Mouse (Mus musculus): ENCODE measurements around the gene Sbk3. TPM values are rescaled to one million over a fixed set of nuclear protein-coding genes. Genes with fewer than 3 reads are reported as not detected.
"Not testable (repeated sequence)": the region's sequence is repeated elsewhere in the genome, so short reads cannot be mapped to it uniquely, and the experiment has no call there.

Sbk3 gene
- not detected in 2 replicates for polyA plus RNA-seq (2012; ENCODE audit: insufficient read depth, insufficient read length, low replicate concordance, missing spikeins)

DNA sequence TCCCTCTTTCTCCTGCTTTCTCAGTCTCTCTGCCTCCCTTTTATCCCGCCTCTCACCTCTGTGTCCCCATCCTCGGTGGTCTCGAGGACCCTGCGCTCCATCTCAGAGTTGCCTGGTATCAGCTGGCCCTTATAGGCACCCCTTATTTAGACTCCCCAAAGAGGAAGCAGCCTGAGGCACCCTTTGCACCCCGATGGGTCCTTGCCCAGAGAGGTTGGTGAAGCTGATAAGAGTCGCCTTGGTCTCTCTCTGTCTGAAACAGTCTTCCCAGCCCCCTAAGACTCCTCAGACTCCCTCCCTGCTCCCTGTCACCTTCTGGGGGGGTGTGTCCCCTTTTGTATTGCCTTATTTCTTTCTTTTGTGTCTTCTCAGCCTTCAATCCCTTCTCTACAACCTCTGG, at the start of gene Sbk3:
Sbk3 (minus strand) TSS at position 101 of the 400 bp plus-strand sequence.
- Histone ChIP-seq H3K27ac (ENCODE audit: insufficient read depth, low read depth, low read length) (no peak within 1 kb of the TSS), H3K4me1 (ENCODE audit: control insufficient read depth, insufficient read depth, low read length) (peaks cover 8% of the 10 kb centered on the region), H3K4me3 (ENCODE audit: insufficient read depth, low read depth, low read length) (no peak within 1 kb of the TSS)
- WGBS: 37% methylated on average over 6 of the region's 6 CpGs
- no peak for TF ChIP-seq POLR2A (IDR thresholded peaks at IDR 0.05; ENCODE audit: insufficient read depth, low read depth, low read length)
- no peak for TF ChIP-seq CTCF (IDR thresholded peaks at IDR 0.05; ENCODE audit: insufficient read depth, low read depth, low read length)

DNA sequence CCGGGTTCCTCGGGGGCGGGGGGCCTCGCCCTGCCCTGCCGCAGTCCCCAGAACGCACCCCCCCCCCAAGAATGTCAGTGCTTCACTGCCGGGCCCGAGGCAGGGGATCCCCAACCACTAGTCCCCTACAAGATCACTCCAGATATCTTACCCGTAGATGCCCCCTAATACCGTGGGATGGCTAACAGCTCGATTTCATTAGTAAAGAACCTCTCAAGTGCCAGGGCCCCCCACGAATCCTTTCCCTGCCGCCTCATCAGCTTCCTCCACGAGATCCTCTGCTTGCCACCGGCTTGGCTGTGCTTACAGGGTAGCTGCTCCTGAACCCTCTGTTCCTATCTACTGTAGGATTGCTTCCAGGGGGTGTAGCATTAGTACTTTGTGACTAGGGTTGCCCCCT, 49.7 kb upstream of the Sbk3 start:
- H3K27ac ChIP-seq (ENCODE audit: insufficient read depth, low read depth, low read length): peak overlapping the region; percentile 48; the same call in 1 of the 2 replicates
- H3K4me3 ChIP-seq (ENCODE audit: insufficient read depth, low read depth, low read length): peak overlapping the region; percentile 82
- under 1% methylated on average over 15 of the region's 15 CpGs for WGBS
- no peaks in the 10 kb centered on the region; the same call in 1 of the 2 replicates for H3K4me1 ChIP-seq (ENCODE audit: control insufficient read depth, insufficient read depth, low read length)
- TF ChIP-seq CTCF (IDR thresholded peaks at IDR 0.05; ENCODE audit: insufficient read depth, low read depth, low read length) (no peak), POLR2A (IDR thresholded peaks at IDR 0.05; ENCODE audit: insufficient read depth, low read depth, low read length) (no peak)

DNA sequence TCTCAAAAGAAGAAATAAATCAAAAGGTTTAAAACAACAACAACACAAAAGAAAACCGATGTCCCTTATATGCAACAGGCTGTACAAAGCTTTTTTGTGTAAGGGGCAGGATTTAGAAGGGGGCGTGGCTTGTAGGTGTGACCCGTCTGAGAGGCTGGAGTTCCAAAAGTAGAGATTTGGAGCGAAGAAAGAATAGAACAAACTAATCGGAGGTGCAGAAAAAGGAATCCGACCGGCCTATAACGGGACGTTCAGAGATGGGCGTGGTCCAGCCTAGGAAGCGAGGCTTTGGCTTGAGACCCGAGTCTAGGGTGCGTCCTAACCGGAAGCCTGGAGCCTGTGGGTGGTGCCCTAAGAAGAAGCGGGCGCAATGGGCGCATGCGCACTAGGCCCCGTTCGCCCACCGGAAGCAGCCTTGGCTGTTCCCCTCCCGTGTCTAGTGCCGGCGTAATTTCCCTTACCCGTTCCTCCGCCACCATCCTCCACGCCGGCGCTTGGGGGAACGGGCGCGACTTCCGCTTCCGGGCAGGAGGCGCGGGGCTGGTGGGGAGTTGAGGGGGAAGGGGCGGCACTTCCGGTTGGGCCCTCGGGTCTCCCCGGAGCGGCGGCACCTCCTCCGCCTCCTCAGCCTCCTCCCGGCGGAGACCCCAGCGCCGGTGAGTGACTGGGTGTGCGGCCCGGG, 49.2 kb upstream of the Sbk3 start, which contains the start of the genes Zfp865 and Ccdc106:
Zfp865 (plus strand) TSS at position 377 of the 682 bp plus-strand sequence.
Ccdc106 (plus strand) TSS at position 554 of the 682 bp plus-strand sequence.
- Histone ChIP-seq H3K27ac (ENCODE audit: insufficient read depth, low read depth, low read length) (peak within 1 kb of the TSS; percentile 48; the same call in 1 of the 2 replicates), H3K4me1 (ENCODE audit: control insufficient read depth, insufficient read depth, low read length) (no peaks in the 10 kb centered on the region; the same call in 1 of the 2 replicates), H3K4me3 (ENCODE audit: insufficient read depth, low read depth, low read length) (peak within 1 kb of the TSS; percentile 82)
- TF ChIP-seq POLR2A (IDR thresholded peaks at IDR 0.05; ENCODE audit: insufficient read depth, low read depth, low read length) (peak; percentile 43; the same call in 1 of the 2 replicates), CTCF (IDR thresholded peaks at IDR 0.05; ENCODE audit: insufficient read depth, low read depth, low read length) (no peak)
- WGBS: under 1% methylated on average over 47 of the region's 49 CpGs

DNA sequence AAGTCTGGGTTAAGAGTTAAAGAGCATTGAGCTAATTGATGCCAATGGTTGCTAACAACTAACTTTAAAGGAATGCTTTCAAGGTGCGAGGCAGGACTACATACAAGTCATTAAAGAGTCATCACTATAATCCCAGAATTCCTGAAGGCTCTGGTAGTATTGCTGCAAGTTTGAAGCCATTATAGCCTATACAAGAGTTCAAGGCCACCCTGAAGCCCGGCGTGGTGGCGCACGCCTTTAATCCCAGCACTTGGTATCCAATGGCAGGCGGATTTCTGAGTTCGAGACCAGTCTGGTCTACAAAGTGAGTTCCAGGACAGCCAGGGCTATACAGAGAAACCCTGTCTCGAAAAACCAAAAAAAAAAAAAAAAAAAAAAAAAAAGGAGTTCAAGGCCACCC, 48.6 kb upstream of the Sbk3 start:
- H3K27ac ChIP-seq (ENCODE audit: insufficient read depth, low read depth, low read length); H3K4me1 ChIP-seq (ENCODE audit: control insufficient read depth, insufficient read depth, low read length); H3K4me3 ChIP-seq (ENCODE audit: insufficient read depth, low read depth, low read length): not testable (repeated sequence)
- WGBS: 22% methylated on average over 8 of the region's 8 CpGs

DNA sequence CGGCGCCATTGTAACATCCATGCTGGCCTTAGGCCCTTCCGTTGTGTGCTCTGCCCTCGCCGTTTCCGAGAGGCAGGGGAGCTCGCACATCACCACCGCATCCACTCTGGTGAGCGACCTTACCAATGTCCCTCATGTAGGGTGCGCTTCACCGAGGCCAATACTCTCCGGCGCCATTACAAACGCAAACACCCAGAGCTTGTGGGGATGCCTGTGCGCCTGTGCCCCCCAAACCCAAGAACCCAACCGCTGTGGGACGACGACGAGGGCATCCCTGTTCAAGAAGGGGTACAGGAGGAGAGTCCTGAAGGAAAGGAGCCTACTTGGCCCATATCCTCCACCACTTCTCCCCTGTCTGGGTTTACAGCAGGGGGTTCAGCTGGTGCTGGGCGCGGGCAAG, 47.0 kb upstream of the Sbk3 start:
- Histone ChIP-seq H3K4me3 (ENCODE audit: insufficient read depth, low read depth, low read length) (no peak overlapping the region), H3K4me1 (ENCODE audit: control insufficient read depth, insufficient read depth, low read length) (peaks cover 2% of the 10 kb centered on the region; the same call in 1 of the 2 replicates), H3K27ac (ENCODE audit: insufficient read depth, low read depth, low read length) (no peak overlapping the region)
- TF ChIP-seq POLR2A (IDR thresholded peaks at IDR 0.05; ENCODE audit: insufficient read depth, low read depth, low read length) (no peak), CTCF (IDR thresholded peaks at IDR 0.05; ENCODE audit: insufficient read depth, low read depth, low read length) (no peak)
- WGBS: 98% methylated on average over 21 of the region's 21 CpGs

DNA sequence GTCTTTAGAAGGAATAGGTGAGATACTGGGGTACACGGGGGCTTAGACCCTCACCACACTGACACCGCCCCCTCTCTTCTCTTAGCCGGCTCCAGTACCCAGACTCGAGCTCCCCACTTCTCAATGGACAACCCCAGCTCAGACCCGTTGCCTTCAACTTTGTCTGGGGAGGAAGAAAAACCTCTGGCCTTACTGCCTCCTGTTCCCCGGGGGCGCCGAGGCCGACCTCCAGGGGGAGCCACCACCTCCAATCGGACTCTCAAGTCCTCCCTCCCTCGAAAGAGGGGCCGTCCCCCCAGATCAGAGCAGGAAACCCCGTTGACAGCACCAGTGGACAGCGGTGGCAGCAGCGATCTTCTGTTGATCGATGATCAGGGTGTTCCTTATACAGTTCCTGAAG, 46.4 kb upstream of the Sbk3 start:
- Histone ChIP-seq H3K4me3 (ENCODE audit: insufficient read depth, low read depth, low read length) (no peak overlapping the region), H3K4me1 (ENCODE audit: control insufficient read depth, insufficient read depth, low read length) (peaks cover 4% of the 10 kb centered on the region; the same call in 1 of the 2 replicates), H3K27ac (ENCODE audit: insufficient read depth, low read depth, low read length) (no peak overlapping the region)
- 86% methylated on average over 16 of the region's 16 CpGs for WGBS
- TF ChIP-seq POLR2A (IDR thresholded peaks at IDR 0.05; ENCODE audit: insufficient read depth, low read depth, low read length): no peak
- TF ChIP-seq CTCF (IDR thresholded peaks at IDR 0.05; ENCODE audit: insufficient read depth, low read depth, low read length): no peak

DNA sequence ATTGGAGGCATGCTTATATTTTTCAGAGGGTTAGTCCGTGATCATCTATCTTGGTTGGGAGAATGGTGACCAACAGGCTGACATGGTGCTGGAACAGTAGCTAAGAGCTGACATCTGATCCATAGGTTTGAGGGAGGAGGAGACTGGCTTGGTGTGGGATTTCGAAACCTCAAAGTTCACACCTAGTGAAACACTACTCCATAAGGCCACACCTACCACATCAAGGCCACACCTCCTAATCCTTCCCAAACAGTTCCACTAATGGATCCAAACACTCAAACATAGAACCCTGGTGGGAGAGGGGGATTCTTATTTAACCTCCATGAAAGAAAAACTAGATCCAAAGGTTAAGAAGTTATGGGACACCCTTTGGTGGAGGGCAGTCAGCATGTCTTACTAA, 46.0 kb upstream of the Sbk3 start:
- H3K27ac ChIP-seq (ENCODE audit: insufficient read depth, low read depth, low read length): no peak overlapping the region
- 99% methylated on average over 2 of the region's 2 CpGs for WGBS
- no peak overlapping the region for H3K4me3 ChIP-seq (ENCODE audit: insufficient read depth, low read depth, low read length)
- peaks cover 4% of the 10 kb centered on the region; the same call in 1 of the 2 replicates for H3K4me1 ChIP-seq (ENCODE audit: control insufficient read depth, insufficient read depth, low read length)
- no peak for TF ChIP-seq POLR2A (IDR thresholded peaks at IDR 0.05; ENCODE audit: insufficient read depth, low read depth, low read length)
- no peak for TF ChIP-seq CTCF (IDR thresholded peaks at IDR 0.05; ENCODE audit: insufficient read depth, low read depth, low read length)

DNA sequence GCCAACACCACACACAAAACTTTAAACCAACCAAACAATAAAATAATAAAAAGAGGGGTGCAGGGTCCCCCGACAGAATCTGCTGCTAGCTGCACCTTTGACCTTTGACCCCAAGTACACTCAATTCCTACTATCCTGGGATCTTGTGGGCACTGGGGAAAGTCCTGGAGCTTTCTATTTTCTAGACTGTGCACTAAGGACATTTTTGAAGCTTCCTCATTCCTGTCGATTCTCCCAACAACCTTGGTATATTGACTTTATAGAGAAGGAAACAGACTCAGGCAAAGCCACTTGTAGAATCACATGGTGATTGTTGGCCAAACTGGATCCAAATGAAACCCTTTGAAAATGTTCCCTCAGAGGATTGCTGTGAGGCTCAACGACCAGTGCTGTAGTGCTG, 45.1 kb upstream of the Sbk3 start:
- TF ChIP-seq POLR2A (IDR thresholded peaks at IDR 0.05; ENCODE audit: insufficient read depth, low read depth, low read length) (no peak), CTCF (IDR thresholded peaks at IDR 0.05; ENCODE audit: insufficient read depth, low read depth, low read length) (no peak)
- 61% methylated on average over 3 of the region's 3 CpGs for WGBS
- Histone ChIP-seq H3K27ac (ENCODE audit: insufficient read depth, low read depth, low read length) (peak overlapping the region; percentile 92; the same call in 1 of the 2 replicates), H3K4me1 (ENCODE audit: control insufficient read depth, insufficient read depth, low read length) (peaks cover 4% of the 10 kb centered on the region; the same call in 1 of the 2 replicates), H3K4me3 (ENCODE audit: insufficient read depth, low read depth, low read length) (peak overlapping the region; percentile 79)
